Mouse (Mus musculus) brain, embryonic 14.5 days (tissue): ENCODE data around the gene Nnmt.

ENCODE experiments used
- CTCF ChIP-seq: fragments of 200-500 bp; IDR thresholded peaks from 2 replicates; pipeline ENCODE4 v1.5.1; 2012; ENCODE audit warnings: inconsistent platforms, mild to moderate bottlenecking, moderate library complexity, borderline replicate concordance; ENCODE audit not compliant: insufficient read depth, insufficient read length; ENCODE audit errors: extremely low read depth
- POLR2A ChIP-seq: fragments of 200-500 bp; IDR thresholded peaks from 2 replicates; pipeline ENCODE4 v1.6.1; 2012; ENCODE audit warnings: mild to moderate bottlenecking, inconsistent platforms, borderline replicate concordance; ENCODE audit not compliant: poor library complexity, insufficient read depth, insufficient read length, severe bottlenecking; ENCODE audit errors: extremely low read depth

DNA sequence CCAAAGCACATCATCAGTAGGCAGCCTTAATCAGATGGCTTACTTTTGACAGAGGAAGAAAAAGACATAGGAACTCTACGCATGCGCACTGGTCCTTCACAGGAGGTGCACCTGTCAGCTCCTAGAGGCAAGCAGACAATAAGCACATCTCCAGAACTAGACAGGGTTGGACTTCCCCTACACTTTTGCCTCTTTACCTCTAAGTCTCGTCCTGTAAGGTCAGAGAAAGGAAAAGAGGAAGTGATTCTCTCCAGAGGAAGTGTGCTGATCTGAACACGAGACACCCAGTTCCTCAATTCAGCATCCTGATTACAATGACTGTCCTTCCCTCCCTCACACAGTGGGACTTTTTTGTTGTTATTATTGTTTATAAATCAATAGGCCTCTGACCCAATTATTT, 46.3 kb downstream of the Nnmt start:
- no peak for TF ChIP-seq CTCF
- TF ChIP-seq POLR2A: no peak
